Mouse (Mus musculus): ENCODE results near the gene Nceh1.

The Nceh1 gene

DNA sequence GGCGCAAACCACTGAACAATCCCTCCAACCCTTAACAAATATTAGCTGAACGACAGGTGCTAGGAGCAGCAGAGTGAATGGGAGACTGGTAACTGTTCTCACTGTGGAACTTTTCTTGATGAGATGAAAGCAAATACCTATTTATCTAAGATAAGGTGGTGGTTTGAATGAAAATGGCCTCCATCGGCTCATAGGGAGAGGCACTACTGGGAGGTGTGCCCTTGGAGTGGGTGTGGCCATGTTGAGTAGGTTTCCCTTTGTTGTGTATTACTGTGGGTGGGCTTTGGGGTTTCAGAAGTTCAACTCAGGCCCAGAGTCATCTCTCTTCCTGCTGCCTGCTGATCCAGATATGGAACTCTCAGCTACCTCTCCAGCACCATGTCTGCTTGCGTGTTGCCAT lies 8.1 kb downstream of the Nceh1 start:
- DNase-seq (ENCODE audit: low read depth, low spot score), result peak; percentile 81

DNA sequence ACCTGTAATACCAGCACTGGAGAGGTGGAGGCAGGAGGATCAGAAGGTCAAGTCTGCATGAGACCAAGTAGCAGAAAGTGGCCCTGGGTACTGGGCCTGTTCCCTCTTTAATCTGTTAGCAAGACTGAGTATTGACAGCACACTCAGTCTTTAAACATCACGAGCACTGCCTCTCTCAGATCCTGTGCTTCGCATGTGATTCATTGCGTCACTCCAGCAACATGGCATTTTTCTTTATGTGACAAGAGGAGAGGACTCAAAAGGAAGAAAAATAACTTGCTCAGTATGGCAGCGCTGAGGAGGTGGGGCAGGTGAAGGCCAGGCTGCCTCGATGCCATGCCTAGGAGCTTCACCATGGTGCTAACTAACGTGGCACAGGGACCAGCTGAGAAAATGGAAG lies 9.1 kb downstream of the Nceh1 start:
- no peak for DNase-seq (ENCODE audit: low read depth, low spot score)

GRCm38 (mm10) chr3:27193844-27194317 lies 11.1 kb downstream of the Nceh1 start:
- DNase-seq (ENCODE audit: low read depth, low spot score), result no peak

GRCm38 (mm10) chr3:27195153-27195552 lies 12.4 kb downstream of the Nceh1 start:
- no peak for DNase-seq (ENCODE audit: low read depth, low spot score)

- no peak for DNase-seq (ENCODE audit: low read depth, low spot score)
These were observed 12.9 kb downstream of the Nceh1 start for GRCm38 (mm10) chr3:27195573-27196227.

DNA sequence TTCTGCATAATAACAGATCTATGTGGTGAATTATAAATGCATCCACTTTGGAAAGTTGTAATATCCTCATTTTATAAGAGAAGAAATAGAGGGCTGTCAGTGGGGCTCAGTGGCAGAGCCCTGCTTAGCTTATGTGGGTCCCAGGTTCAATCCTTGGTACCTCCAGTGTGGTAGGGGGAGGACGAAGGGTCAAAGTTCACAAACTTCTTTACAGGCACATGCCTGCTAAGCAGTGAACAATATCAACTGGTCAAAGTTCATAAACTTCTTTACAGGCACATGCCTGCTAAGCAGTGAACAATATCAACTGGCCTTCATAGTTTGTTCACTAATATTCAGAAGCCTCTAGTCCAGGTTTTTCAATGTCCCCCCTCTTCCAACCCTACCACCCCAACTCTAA lies 13.8 kb downstream of the Nceh1 start:
- no peak for DNase-seq (ENCODE audit: low read depth, low spot score)

- DNase-seq (ENCODE audit: low read depth, low spot score), result no peak
These were observed 15.1 kb downstream of the Nceh1 start for GRCm38 (mm10) chr3:27197816-27198215.

DNA sequence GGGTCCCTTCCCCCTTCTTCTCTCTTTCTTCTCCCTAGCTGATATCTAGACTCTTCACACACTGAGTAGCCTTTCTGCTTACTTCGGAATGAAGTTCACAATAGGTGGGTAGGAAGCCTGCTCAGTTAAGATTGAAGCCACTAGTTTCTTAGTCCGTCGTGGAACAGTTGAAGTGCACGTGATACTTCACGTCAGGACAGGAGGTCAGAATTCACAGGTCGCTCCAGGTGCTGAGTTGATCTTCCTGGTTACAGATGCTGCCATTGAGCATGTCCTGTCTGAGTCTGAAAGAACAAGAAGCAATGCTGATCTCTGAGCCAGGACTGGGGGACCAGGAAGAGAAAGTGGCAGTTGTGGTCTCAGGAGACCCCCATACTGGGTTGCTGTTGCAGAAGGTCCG lies 16.4 kb downstream of the Nceh1 start:
- no peak for DNase-seq (ENCODE audit: low read depth, low spot score)

DNA sequence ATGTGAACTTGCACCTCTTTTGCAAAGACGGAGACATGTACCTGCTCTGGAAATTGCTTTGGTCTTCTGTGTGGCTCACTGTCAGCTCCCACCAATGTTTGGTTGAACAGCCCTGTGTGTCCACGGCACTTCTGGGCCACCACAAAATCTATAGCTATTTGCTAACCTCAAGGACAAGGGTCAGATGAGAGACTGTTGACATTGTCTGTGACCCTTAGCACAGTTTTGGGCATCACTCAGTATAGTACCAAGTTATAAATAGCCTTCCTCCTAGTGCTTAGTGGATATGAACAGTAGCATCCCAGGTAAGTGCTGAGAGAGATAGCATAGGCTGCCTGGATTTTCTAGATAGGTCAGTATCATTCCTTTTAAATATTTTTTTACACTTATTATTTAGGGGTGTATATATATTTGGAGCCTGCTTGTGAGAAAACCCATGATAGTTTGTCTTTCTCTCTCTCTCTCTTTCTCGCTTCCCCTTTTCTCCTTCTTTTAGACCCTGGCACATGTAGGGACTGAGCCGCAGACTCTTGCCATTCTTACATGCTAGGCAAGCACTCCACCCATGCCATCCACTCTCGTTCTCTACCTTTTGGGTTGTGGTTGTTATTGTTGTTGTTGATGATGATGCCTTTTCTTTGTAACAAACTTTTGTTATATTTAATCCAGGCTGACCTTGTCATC lies 19.1 kb downstream of the Nceh1 start:
- no peak for DNase-seq (ENCODE audit: low read depth, low spot score)

DNA sequence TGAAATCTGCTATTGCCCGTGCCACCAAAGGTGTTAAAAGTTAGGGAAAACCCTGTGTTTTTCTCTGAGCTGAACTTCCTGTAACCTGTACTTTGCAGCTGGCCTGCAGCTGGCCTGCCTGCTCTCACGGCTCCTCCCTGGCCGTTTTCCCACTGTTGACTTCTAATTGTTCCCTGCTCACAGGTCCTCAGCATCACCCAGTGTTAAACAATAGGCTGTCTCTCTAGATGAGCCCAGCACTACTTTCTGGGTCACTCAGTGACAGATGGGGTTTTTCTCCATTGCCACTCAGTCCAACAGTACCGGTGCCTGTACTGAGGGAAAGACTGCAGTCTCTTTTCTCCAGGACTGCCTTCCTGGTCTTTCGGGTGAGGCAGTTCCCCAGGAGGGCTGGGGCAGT lies 22.3 kb downstream of the Nceh1 start:
- no peak for DNase-seq (ENCODE audit: low read depth, low spot score)

DNA sequence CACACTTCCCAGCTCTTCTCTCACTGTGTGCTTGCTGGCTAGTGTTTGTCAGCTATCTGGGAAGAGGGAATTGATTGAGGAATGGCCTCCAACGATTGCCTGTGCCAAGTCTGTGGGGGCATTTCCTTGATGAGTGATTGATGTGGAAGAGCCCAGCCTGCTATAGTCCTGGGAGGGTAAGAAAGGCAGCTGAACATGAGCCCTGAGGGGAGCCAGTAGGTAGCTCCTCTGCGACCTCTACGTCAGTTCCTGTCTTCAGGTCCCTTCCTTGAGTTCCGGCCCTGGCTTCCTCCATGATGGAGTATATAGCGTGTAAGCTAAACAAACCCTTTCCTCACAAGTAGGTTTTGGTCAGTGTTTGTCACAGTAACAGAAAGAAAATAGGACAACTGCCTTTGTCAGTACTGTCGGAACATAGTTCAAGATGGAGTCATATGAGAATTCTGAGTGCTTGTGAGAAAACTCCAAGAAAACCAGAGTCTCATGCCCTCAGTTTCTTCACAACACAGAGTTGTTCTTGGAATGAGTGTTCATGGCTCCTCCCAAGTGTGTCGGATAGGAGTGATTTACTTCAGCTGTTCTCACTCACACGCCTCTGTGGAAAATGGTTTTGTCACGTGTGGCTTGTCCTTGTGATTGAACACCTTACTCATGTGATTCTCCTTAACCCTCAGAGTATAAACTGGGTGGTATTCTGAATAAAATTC lies 22.9 kb downstream of the Nceh1 start:
- DNase-seq (ENCODE audit: low read depth, low spot score), result no peak

DNA sequence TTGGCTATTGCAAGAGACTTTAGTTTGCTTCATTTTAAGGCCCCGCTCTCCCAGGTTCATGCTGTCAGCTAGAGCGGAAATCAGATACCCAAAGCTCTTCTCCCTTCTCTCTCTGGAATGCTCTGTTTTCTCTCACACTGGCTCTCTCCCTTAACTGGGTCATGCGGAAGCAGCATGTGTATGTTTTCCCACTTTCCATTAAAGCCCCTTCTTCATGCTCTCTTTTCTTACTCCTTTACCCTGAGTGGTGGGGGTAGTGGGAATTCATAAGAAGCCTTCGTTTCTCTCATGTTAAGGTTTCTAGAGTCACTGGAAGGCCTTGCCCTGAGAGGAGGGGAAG lies 23.4 kb downstream of the Nceh1 start:
- no peak for DNase-seq (ENCODE audit: low read depth, low spot score)

- DNase-seq (ENCODE audit: low read depth, low spot score), result no peak
These were observed 23.8 kb downstream of the Nceh1 start for GRCm38 (mm10) chr3:27206577-27206976.

DNA sequence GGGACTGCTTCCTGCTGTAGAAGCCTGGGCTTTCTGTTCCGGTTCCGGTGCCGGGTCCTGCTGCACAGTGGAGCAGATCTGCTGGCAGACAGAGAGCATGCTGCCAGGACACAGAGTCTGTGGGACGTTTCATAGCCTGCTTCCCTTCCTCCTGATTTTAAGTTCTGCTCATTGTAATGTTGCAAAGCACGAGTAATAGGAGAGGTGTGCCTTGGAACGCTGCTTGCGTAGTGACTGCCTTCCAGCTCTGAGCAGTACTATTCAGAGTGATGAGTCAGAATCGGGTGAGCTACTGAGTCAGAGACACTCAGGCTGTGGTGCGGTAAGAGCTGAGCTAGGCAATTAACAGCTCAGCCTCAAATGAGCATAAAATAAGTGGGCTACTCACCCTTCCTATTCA lies 26.9 kb downstream of the Nceh1 start:
- no peak for DNase-seq (ENCODE audit: low read depth, low spot score)

DNA sequence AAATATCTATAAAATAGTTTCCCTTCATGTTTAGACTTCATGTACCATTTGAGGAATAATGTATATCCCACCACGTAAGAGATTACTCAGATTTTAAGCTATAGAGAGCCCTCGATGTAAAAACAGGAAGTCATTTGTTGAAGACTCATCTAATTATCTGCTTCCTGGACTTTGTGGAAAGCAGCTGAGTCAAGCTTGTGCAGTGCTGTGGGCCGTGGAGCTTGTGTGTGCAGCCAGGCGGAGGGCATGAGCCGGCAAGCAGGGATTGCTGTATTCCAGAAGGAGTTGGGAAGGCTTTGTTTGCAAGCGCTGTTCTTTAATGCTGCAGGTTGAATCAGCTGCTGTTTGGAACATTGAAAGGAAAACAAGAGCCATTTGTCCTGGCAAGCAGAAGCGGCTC lies 27.5 kb downstream of the Nceh1 start:
- no peak for DNase-seq (ENCODE audit: low read depth, low spot score)

DNA sequence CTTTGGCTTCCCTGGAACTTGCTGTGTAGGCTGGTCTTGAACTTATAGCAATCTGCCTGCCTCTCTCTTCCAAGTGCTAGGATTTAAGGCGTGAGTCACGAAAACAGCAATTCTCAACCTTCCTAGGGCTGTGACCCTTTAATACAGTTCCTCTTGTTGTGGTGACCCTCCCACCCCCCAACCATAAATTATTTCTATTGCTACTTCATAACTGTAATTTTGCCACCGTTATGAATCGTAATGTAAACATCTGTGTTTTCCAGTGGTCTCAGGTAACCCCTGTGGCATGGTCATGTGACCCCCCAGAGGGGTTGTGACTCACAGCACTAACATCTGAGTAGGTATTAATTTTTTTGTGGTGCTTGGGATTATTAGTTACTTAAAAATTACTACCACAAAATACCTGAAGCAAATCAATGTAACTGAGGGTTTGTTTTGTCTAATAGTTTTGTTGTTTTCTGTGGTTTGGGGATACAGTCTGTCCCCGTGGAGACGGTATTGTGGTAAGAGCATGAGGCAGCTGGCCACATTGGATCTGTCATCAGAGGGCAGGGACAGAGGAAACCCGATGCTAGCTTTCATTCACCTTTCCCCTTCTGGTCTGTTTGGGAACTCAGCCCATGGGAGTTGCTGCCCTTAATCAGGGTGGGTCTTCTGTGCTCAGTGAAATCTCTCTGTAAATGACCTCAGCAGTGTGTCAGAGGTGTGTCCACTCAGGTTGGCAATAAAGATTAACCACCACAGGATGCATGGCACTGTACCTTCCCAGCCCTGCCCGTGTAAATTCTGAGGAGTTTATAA lies 31.5 kb downstream of the Nceh1 start:
- no peak for DNase-seq (ENCODE audit: low read depth, low spot score)

- peak; percentile 90 for DNase-seq (ENCODE audit: low read depth, low spot score)
These were observed 34.6 kb downstream of the Nceh1 start for GRCm38 (mm10) chr3:27217331-27217730.

- DNase-seq (ENCODE audit: low read depth, low spot score), result no peak
These were observed 35.8 kb downstream of the Nceh1 start for GRCm38 (mm10) chr3:27218604-27219003.

DNA sequence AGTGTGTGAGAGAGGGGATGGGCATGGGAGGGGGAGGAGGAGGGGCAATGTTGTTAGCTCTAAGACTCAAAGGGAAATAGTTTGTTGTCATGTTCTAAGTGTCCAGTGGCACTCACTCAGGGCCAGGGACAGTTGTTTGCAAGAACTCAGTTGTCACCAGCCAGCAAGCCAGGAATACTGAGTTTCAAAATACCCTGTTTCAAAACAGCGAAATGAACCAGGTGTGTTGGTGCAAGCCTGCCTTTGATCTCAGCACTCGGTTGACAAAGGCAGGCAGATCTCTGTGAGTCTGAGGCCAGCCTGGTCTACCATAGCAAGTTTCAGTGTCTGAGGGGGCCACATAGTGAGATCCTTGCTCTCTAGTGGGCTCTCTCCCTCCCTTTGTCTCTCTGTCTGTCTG lies 39.3 kb downstream of the Nceh1 start:
- no peak for DNase-seq (ENCODE audit: low read depth, low spot score)

GRCm38 (mm10) chr3:27222488-27222887 lies 39.7 kb downstream of the Nceh1 start:
- DNase-seq (ENCODE audit: low read depth, low spot score), result no peak

DNA sequence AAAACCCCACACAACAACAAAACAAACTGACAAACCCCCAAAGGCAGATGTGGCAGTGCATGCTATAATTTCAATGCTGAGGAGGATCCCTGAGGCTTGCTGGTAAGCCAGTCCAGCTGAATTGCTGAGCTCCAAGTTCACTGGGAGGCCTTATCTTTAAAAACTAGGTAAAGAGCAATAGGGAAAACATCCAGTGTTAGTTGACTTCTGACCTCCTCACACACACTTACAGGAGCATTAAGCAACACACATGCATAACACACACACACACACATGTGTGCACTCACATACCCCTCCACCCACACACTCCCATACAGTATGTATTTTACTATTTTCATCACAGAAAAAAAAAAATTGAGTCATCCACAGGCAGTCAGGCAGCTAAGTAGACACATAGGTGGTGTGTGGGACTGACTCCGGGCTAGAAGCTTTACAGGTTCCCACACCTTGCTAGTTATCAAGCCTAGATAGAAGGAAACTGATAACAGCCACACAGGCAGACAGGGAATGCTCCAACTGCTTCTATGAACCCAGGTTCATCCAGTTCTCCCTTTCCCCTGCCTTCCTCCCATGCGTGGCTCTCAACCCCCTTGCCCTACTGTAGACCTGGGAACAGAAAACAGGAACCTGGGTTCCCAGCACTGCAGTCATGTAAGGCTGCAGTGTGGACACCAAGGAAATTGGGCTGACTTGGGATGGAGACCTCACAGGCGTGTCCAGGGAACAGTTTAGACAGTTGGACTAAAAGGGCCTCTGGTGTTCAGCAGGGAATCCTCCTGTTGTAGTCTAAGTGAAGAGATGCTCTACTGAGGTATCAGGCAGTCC lies 45.1 kb downstream of the Nceh1 start:
- no peak for DNase-seq (ENCODE audit: low read depth, low spot score)
